Mouse (Mus musculus): Measurements from ENCODE around the gene Map3k5.
"Not testable (repeated sequence)": the region's sequence is repeated elsewhere in the genome, so short reads cannot be mapped to it uniquely, and the experiment has no call there.

DNA sequence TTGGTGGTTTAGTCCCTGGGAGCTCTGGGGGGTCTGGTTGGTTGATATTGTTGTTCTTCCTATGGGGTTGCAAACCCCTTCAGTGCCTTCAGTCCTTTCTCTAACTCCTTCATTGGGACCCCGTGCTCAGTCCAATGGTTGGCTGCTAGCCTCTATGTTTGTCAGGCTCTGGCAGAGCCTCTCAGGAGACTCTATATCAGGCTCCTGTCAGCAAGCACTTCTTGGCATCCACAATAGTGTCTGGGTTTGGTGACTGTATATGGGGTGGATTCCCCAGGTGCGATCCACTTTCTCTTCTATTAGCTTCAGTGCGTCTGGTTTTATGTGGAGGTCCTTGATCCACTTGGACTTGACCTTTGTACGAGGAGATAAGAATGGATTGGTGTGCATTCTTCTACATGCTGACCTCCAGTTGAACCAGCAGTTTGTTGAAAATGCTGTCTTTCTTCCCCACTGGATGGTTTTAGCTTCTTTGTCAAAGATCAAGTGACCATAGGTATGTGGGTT is 7.8 kb upstream of the Map3k5 start:
- TF ChIP-seq CTCF, POLR2A (IDR thresholded peaks at IDR 0.05; ENCODE audit: insufficient read depth, low read depth, low read length): not testable (repeated sequence)

All from olfactory bulb, adult 2 months (tissue).